Mouse (Mus musculus): ENCODE measurements around the gene Klrc2.
"Not testable (repeated sequence)": the region's sequence is repeated elsewhere in the genome, so short reads cannot be mapped to it uniquely, and the experiment has no call there.

DNA sequence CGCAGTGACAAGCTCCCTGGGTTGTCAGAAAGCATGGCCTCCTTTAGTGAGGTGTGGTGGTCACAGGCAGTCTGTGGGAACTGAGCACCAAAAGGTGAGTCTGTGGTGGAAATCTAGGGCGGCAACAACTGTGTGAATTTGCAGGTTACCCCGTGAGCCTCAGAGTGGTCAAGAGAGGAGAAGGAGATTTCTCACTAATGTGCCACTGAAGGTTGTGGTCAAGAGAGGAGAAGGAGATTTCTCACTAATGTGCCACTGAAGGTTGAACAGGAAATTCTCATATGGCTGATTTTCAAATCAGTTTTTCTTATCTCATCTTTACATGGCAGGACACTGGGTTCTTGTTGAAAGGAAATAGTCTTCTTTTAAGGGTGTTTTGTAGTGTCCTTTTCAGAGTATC is 16.4 kb downstream of the Klrc2 start:
- TF ChIP-seq CTCF (IDR thresholded peaks at IDR 0.05; ENCODE audit: low read depth); EP300 (optimal IDR thresholded peaks at IDR 0.05): not testable (repeated sequence)

Data from stomach, postnatal 0 days (tissue).